Mouse (Mus musculus) kidney, adult 2 months (tissue): Measurements from ENCODE around the gene Zfand2b.

Experiments used
- CTCF ChIP-seq: fragments of 200-500 bp; conservative IDR thresholded peaks from 2 replicates; pipeline ENCODE4 v1.5.1; 2011; ENCODE audit warnings: low read depth, mild to moderate bottlenecking, control low read depth, low read length, moderate library complexity, mixed read lengths; ENCODE audit not compliant: insufficient read depth, insufficient read length
- POLR2A ChIP-seq: fragments of 200-500 bp; IDR thresholded peaks from one replicate; pipeline ENCODE4 v1.6.1; 2011; ENCODE audit warnings: low read depth, low read length, control low read depth

DNA sequence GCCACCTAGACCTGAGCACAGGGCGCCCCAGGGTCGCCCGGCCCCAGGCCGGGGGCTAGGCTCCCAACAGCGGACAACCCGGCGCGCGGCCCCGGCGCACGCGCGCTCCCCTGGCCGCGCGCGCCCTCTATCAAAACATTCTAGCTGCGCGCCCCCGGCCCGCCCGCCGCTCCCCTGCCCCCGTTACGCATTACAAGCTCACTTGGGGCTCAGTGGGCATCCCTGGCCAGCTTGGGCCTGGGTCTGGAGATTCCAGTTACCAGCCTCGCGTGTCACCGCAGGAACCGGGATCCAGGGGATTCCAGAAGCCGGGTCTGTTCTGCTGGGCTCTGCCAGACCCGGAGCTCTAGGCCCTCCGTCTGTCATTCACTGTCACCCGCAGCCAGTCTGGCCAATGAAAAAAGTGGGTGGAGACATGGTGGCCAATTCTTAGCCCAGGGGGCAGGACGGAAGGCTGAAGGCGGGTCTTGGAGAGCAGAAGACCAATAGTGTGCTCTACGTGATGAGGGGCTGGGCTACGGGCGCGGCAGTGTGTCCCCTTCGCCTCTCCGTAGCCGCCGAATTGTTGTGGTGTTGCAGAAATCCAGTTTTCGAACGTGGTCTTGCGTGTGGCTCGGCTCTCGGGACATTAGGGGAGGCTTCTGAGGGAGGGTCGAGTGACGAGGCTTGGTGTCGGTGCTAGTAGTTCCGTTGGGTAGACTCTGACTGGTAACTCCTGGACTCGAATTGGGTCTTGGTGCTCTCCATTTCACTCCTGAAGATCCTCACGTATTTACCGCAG is 23.4 kb downstream of the Zfand2b start, which contains the start of the genes Ankzf1 and Atg9a:
- TF ChIP-seq POLR2A (peak; percentile 31), CTCF (no peak)
